Mouse (Mus musculus) urinary bladder, postnatal 10 days (tissue): ENCODE data around the gene Plscr5.
"Not testable (repeated sequence)": the region's sequence is repeated elsewhere in the genome, so short reads cannot be mapped to it uniquely, and the experiment has no call there.

Experiments used
- DNase-seq: peaks from one replicate; pipeline ENCODE4 v3.0.0; 2022; ENCODE audit warnings: low spot score

Gene Plscr5

GRCm38 (mm10) chr9:92192636-92193035 is at the start of gene Plscr5:
Gene Plscr5, plus strand, starts transcription at chr9:92192936.
- not testable (repeated sequence) for DNase-seq

GRCm38 (mm10) chr9:92147555-92148248 is 45.0 kb upstream of the Plscr5 start:
- DNase-seq: no peak

- DNase-seq: no peak
Measured at GRCm38 (mm10) chr9:92162213-92162612, 30.5 kb upstream of the Plscr5 start.

GRCm38 (mm10) chr9:92173318-92173985 is 19.3 kb upstream of the Plscr5 start:
- DNase-seq: no peak

- no peak for DNase-seq
Measured at GRCm38 (mm10) chr9:92174176-92175075, 18.3 kb upstream of the Plscr5 start.

- DNase-seq: no peak
Measured at GRCm38 (mm10) chr9:92178861-92179469, 13.8 kb upstream of the Plscr5 start.

GRCm38 (mm10) chr9:92191295-92191694 is 1.4 kb upstream of the Plscr5 start:
- DNase-seq: no peak

GRCm38 (mm10) chr9:92198408-92198807 is 5.7 kb downstream of the Plscr5 start:
- DNase-seq: no peak

GRCm38 (mm10) chr9:92199564-92199963 is 6.8 kb downstream of the Plscr5 start:
- no peak for DNase-seq

GRCm38 (mm10) chr9:92204397-92204796 is 11.7 kb downstream of the Plscr5 start:
- no peak for DNase-seq

- DNase-seq: no peak
Measured at GRCm38 (mm10) chr9:92207307-92207706, 14.6 kb downstream of the Plscr5 start.

- no peak for DNase-seq
Measured at GRCm38 (mm10) chr9:92207757-92208156, 15.0 kb downstream of the Plscr5 start.

GRCm38 (mm10) chr9:92209850-92210249 is 17.1 kb downstream of the Plscr5 start:
- no peak for DNase-seq

GRCm38 (mm10) chr9:92210386-92210967 is 17.7 kb downstream of the Plscr5 start:
- no peak for DNase-seq

- DNase-seq: no peak
Measured at GRCm38 (mm10) chr9:92211048-92211447, 18.3 kb downstream of the Plscr5 start.

- DNase-seq: no peak
Measured at GRCm38 (mm10) chr9:92217484-92217883, 24.7 kb downstream of the Plscr5 start.

GRCm38 (mm10) chr9:92217896-92218295 is 25.2 kb downstream of the Plscr5 start:
- no peak for DNase-seq

- no peak for DNase-seq
Measured at GRCm38 (mm10) chr9:92220151-92220550, 27.4 kb downstream of the Plscr5 start.

- DNase-seq: no peak
Measured at GRCm38 (mm10) chr9:92221480-92221879, 28.7 kb downstream of the Plscr5 start.

GRCm38 (mm10) chr9:92224598-92225231 is 32.0 kb downstream of the Plscr5 start:
- DNase-seq: no peak

GRCm38 (mm10) chr9:92226127-92226655 is 33.5 kb downstream of the Plscr5 start:
- DNase-seq: no peak
